Mouse (Mus musculus) MEL (cell line): Measurements from ENCODE around the gene Kalrn. TPM values are rescaled to one million over a fixed set of nuclear protein-coding genes. Genes with fewer than 3 reads are reported as not detected.

ENCODE experiments used
- DNase-seq: peaks from one replicate; pipeline ENCODE4 v3.0.0; 2011; ENCODE audit warnings: low read depth, low spot score
- H3K27ac ChIP-seq: 2 replicates; pipeline ENCODE4 v1.5.1; 2012; ENCODE audit warnings: low read depth, mild to moderate bottlenecking, control low read depth, low read length, moderate library complexity; ENCODE audit not compliant: control insufficient read depth
- H3K27me3 ChIP-seq, 2 experiments: fragments of 150-350 bp in 1 of 2; sonication (generic) in 1 of 2; 2 replicates each; pipeline ENCODE4 v1.6.1; 2012; ENCODE audit warnings: low read length in 2 of 2, mild to moderate bottlenecking in 2 of 2, improper control_type of control experiment in 1 of 2, moderate library complexity in 1 of 2; ENCODE audit not compliant: insufficient read depth in 2 of 2, control insufficient read depth in 1 of 2
- H3K36me3 ChIP-seq, 2 experiments: 2 replicates each; pipeline ENCODE4 v1.6.1; 2012 to 2014; ENCODE audit warnings: low read length in 2 of 2, improper control_type of control experiment in 1 of 2, inconsistent platforms in 1 of 2, mild to moderate bottlenecking in 1 of 2; ENCODE audit not compliant: insufficient read depth in 2 of 2, control insufficient read depth in 1 of 2
- H3K4me1 ChIP-seq, 2 experiments: fragments of 150-350 bp in 1 of 2; sonication (generic) in 1 of 2; 2 replicates each; pipeline ENCODE4 v1.6.1; 2012; ENCODE audit warnings: low read length in 2 of 2, improper control_type of control experiment in 1 of 2, mild to moderate bottlenecking in 1 of 2; ENCODE audit not compliant: insufficient read depth in 2 of 2, control insufficient read depth in 1 of 2
- H3K4me3 ChIP-seq, 2 experiments: fragments of 150-350 bp in 1 of 2; sonication (generic) in 1 of 2; 2 replicates each; pipeline ENCODE4 v1.5.1; 2012; ENCODE audit warnings: low read depth in 2 of 2, low read length in 2 of 2, mild to moderate bottlenecking in 2 of 2, moderate library complexity in 2 of 2, control low read depth in 1 of 2, improper control_type of control experiment in 1 of 2; ENCODE audit not compliant: control insufficient read depth in 1 of 2, insufficient read depth in 1 of 2
- H3K79me2 ChIP-seq: 2 replicates; pipeline ENCODE4 v1.6.1; 2012; ENCODE audit warnings: mild to moderate bottlenecking, low read length, moderate library complexity; ENCODE audit not compliant: control insufficient read depth, poor library complexity, insufficient read depth
- H3K9ac ChIP-seq: 2 replicates; pipeline ENCODE4 v1.6.1; 2012; ENCODE audit warnings: low read depth, mild to moderate bottlenecking, control low read depth, low read length, moderate library complexity; ENCODE audit not compliant: control insufficient read depth, poor library complexity, severe bottlenecking
- H3K9me3 ChIP-seq: fragments of 150-350 bp; sonication (generic); replicated peaks from 2 replicates; pipeline ENCODE4 v1.6.1; 2012; ENCODE audit warnings: mild to moderate bottlenecking, low read length, improper control_type of control experiment, moderate library complexity; ENCODE audit not compliant: insufficient read depth
- BHLHE40 ChIP-seq: IDR thresholded peaks from 2 replicates; pipeline ENCODE4 v1.6.1; 2012; ENCODE audit warnings: low read depth, mild to moderate bottlenecking, inconsistent platforms, low read length, improper control_type of control experiment, borderline replicate concordance
- CHD1 ChIP-seq: IDR thresholded peaks from 2 replicates; pipeline ENCODE4 v1.6.1; 2012; ENCODE audit warnings: low read depth, mild to moderate bottlenecking, inconsistent platforms, low read length, improper control_type of control experiment
- CTCF ChIP-seq, 3 experiments: IDR thresholded peaks in 2 of 3; conservative IDR thresholded peaks in 1 of 3; 2 replicates each; pipeline ENCODE4 v1.5.1; 2011 to 2012; ENCODE audit warnings: low read length in 3 of 3, low read depth in 2 of 3, mild to moderate bottlenecking in 2 of 3, improper control_type of control experiment in 1 of 3, inconsistent platforms in 1 of 3, mixed read lengths in 1 of 3, moderate library complexity in 1 of 3; ENCODE audit not compliant: control insufficient read depth in 1 of 3, insufficient read depth in 1 of 3, poor library complexity in 1 of 3, severe bottlenecking in 1 of 3
- E2F4 ChIP-seq: IDR thresholded peaks from 2 replicates; pipeline ENCODE4 v1.6.1; 2011; ENCODE audit warnings: low read depth, low read length, improper control_type of control experiment, borderline replicate concordance
- ELF1 ChIP-seq: IDR thresholded peaks from 2 replicates; pipeline ENCODE4 v1.6.1; 2014; ENCODE audit warnings: low read depth, mild to moderate bottlenecking, inconsistent platforms, low read length, improper control_type of control experiment, moderate library complexity
- ETS1 ChIP-seq: IDR thresholded peaks from 2 replicates; pipeline ENCODE4 v1.6.1; 2012; ENCODE audit warnings: low read depth, mild to moderate bottlenecking, inconsistent platforms, low read length, improper control_type of control experiment, moderate library complexity
- HCFC1 ChIP-seq: IDR thresholded peaks from 2 replicates; pipeline ENCODE4 v1.6.1; 2012; ENCODE audit warnings: low read depth, mild to moderate bottlenecking, inconsistent platforms, low read length, improper control_type of control experiment, moderate library complexity
- KAT2A ChIP-seq: conservative IDR thresholded peaks from 2 replicates; pipeline ENCODE4 v1.6.1; 2012; ENCODE audit warnings: low read depth, low read length, improper control_type of control experiment, inconsistent platforms
- MAFK ChIP-seq: IDR thresholded peaks from 2 replicates; pipeline ENCODE4 v1.6.1; 2011; ENCODE audit warnings: low read depth, mild to moderate bottlenecking, low read length, improper control_type of control experiment, borderline replicate concordance
- MYB ChIP-seq: IDR thresholded peaks from 2 replicates; pipeline ENCODE4 v1.6.1; 2011; ENCODE audit warnings: mild to moderate bottlenecking, low read depth, low read length, improper control_type of control experiment
- MYC ChIP-seq: IDR thresholded peaks from 2 replicates; pipeline ENCODE4 v1.6.1; 2011; ENCODE audit warnings: low read depth, mild to moderate bottlenecking, low read length, improper control_type of control experiment, moderate library complexity
- NELFE ChIP-seq: IDR thresholded peaks from 2 replicates; pipeline ENCODE4 v1.6.1; 2011; ENCODE audit warnings: low read depth, low read length, improper control_type of control experiment
- NRF1 ChIP-seq: IDR thresholded peaks from 2 replicates; pipeline ENCODE4 v1.6.1; 2014; ENCODE audit warnings: low read depth, mild to moderate bottlenecking, inconsistent platforms, low read length, improper control_type of control experiment, moderate library complexity; ENCODE audit not compliant: poor library complexity, insufficient read depth, severe bottlenecking
- POLR2A ChIP-seq, 2 experiments: IDR thresholded peaks; 2 replicates each; pipeline ENCODE4 v1.6.1; 2011 to 2012; ENCODE audit warnings: low read length in 2 of 2, mild to moderate bottlenecking in 2 of 2, control low read depth in 1 of 2, improper control_type of control experiment in 1 of 2, low read depth in 1 of 2, moderate library complexity in 1 of 2; ENCODE audit not compliant: control insufficient read depth in 1 of 2, insufficient read depth in 1 of 2, poor library complexity in 1 of 2
- POLR2AphosphoS5 ChIP-seq: IDR thresholded peaks from 2 replicates; pipeline ENCODE4 v1.6.1; 2012; ENCODE audit warnings: low read depth, borderline replicate concordance, mild to moderate bottlenecking, inconsistent platforms, low read length, moderate library complexity, mixed read lengths
- RCOR1 ChIP-seq: IDR thresholded peaks from 2 replicates; pipeline ENCODE4 v1.6.1; 2012; ENCODE audit warnings: low read depth, mild to moderate bottlenecking, inconsistent platforms, low read length, improper control_type of control experiment
- SMC3 ChIP-seq: IDR thresholded peaks from 2 replicates; pipeline ENCODE4 v1.6.1; 2011; ENCODE audit warnings: low read depth, low read length, improper control_type of control experiment
- TAL1 ChIP-seq: IDR thresholded peaks from 2 replicates; pipeline ENCODE4 v1.6.1; 2012; ENCODE audit warnings: mild to moderate bottlenecking, inconsistent platforms, low read length, moderate library complexity, mixed read lengths
- TBP ChIP-seq: IDR thresholded peaks from 2 replicates; pipeline ENCODE4 v1.8.0; 2011; ENCODE audit warnings: low read depth, low read length, improper control_type of control experiment
- TCF12 ChIP-seq: IDR thresholded peaks from 2 replicates; pipeline ENCODE4 v1.6.1; 2014; ENCODE audit warnings: low read depth, mild to moderate bottlenecking, inconsistent platforms, low read length, improper control_type of control experiment, moderate library complexity
- UBTF ChIP-seq: IDR thresholded peaks from 2 replicates; pipeline ENCODE4 v1.6.1; 2012; ENCODE audit warnings: low read depth, mild to moderate bottlenecking, inconsistent platforms, low read length, improper control_type of control experiment, moderate library complexity, borderline replicate concordance; ENCODE audit not compliant: insufficient read depth
- USF1 ChIP-seq: IDR thresholded peaks from 2 replicates; pipeline ENCODE4 v1.6.1; 2014; ENCODE audit warnings: low read depth, mild to moderate bottlenecking, inconsistent platforms, low read length, improper control_type of control experiment, moderate library complexity
- USF2 ChIP-seq, 2 experiments: IDR thresholded peaks; 2 replicates each; pipeline ENCODE4 v1.6.1; 2011 to 2012; ENCODE audit warnings: improper control_type of control experiment in 2 of 2, low read length in 2 of 2, borderline replicate concordance in 1 of 2, inconsistent platforms in 1 of 2, low read depth in 1 of 2, mild to moderate bottlenecking in 1 of 2; ENCODE audit not compliant: insufficient read depth in 1 of 2
- ZC3H11A ChIP-seq: IDR thresholded peaks from 2 replicates; pipeline ENCODE4 v1.6.1; 2012; ENCODE audit warnings: low read depth, mild to moderate bottlenecking, inconsistent platforms, low read length, improper control_type of control experiment
- ZKSCAN1 ChIP-seq: IDR thresholded peaks from 2 replicates; pipeline ENCODE4 v1.6.1; 2012; ENCODE audit warnings: low read depth, mild to moderate bottlenecking, inconsistent platforms, low read length, improper control_type of control experiment, moderate library complexity
- ZNF384 ChIP-seq: IDR thresholded peaks from 2 replicates; pipeline ENCODE4 v1.6.1; 2012; ENCODE audit warnings: low read depth, mild to moderate bottlenecking, inconsistent platforms, low read length, improper control_type of control experiment
- polyA plus RNA-seq, 2 experiments: library from polyadenylated mRNA; stranded (reverse) in 1 of 2; unstranded in 1 of 2; fragments of >175 nt in 1 of 2; fragments of >200 nt in 1 of 2; gene quantifications; 2 replicates each; pipeline versions ENCODE4 v1.2.1 to v1.2.4; 2012; ENCODE audit warnings: low replicate concordance in 2 of 2, low read depth in 1 of 2; ENCODE audit not compliant: insufficient read length in 2 of 2, insufficient read depth in 1 of 2, missing spikeins in 1 of 2
- total RNA-seq: library from RNA; depleted of rRNA; stranded (reverse); fragments of 300-350 nt; gene quantifications from 2 replicates; pipeline ENCODE4 v1.2.3, GENCODE M21; 2012

Gene Kalrn
- total and polyA plus RNA-seq, 3 experiments = 10.4 to 11.8 TPM; not detected in 1

DNA sequence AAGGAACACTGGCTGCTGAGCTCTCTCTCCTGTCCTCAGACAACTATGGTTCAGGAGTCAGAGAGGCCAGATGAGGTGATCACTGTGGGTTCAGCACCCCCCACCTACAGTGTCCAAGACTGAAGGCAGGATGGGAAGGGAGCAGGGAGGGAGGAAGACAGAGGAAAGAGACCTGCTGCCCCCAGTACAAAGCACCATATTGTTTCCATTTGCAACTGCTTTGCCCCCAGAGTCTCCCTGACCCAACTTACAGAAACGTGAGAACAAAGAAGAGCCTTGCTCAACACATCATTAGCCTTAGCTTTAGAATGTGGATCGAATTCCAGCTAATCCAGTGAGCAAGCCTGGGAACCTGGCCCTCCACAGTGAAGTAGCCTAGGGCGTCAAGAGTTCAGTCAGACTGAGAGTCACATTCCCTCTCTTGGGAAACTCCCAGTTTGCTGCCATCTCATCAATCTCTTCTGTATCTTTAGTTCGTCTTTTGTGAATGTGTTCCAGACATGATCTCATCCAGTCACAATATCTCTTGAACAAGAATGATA lies 295.0 kb downstream of the Kalrn start:
- no peak overlapping the region for H3K27ac ChIP-seq
- TF ChIP-seq NELFE (no peak), TCF12 (no peak), TAL1 (no peak), ZNF384 (no peak), USF1 (no peak), USF2 (IDR thresholded peaks at IDR 0.05; ENCODE audit: borderline replicate concordance in 1 of 2, insufficient read depth in 1 of 2, low read depth in 1 of 2, low read length in 2 of 2) (no peak), BHLHE40 (no peak), UBTF (no peak), POLR2A (IDR thresholded peaks at IDR 0.05; ENCODE audit: control insufficient read depth in 1 of 2, insufficient read depth in 1 of 2, low read depth in 1 of 2, low read length in 2 of 2, poor library complexity in 1 of 2) (no peak), TBP (no peak), MAFK (no peak), E2F4 (no peak), MYC (no peak), ZC3H11A (no peak), CTCF (IDR thresholded peaks at IDR 0.05 in 2 of 3, conservative IDR thresholded peaks at IDR 0.05 in 1 of 3; ENCODE audit: control insufficient read depth in 1 of 3, insufficient read depth in 1 of 3, low read depth in 2 of 3, low read length in 3 of 3, poor library complexity in 1 of 3, severe bottlenecking in 1 of 3) (no peak), ZKSCAN1 (no peak), ETS1 (no peak), HCFC1 (no peak)
- TF ChIP-seq, all 39 proteins: peak for 0
- no peak overlapping the region for H3K9ac ChIP-seq
- H3K9me3 ChIP-seq = no peaks in the 10 kb centered on the region
- H3K36me3 ChIP-seq = no peaks in the 10 kb centered on the region
- no peaks in the 10 kb centered on the region for H3K4me1 ChIP-seq
- no peak for DNase-seq
- no peaks in the 10 kb centered on the region for H3K79me2 ChIP-seq
- no peak overlapping the region for H3K4me3 ChIP-seq
- H3K27me3 ChIP-seq = no peaks in the 10 kb centered on the region

- DNase-seq = no peak
- TF ChIP-seq RCOR1 = no peak
- no peak for TF ChIP-seq TBP
- TF ChIP-seq CHD1 = no peak
- TF ChIP-seq POLR2AphosphoS5 = no peak
- TF ChIP-seq MYB = no peak
- no peak for TF ChIP-seq NRF1
- no peak for TF ChIP-seq ZC3H11A
- no peak for TF ChIP-seq SMC3
- no peak for TF ChIP-seq BHLHE40
- no peak for TF ChIP-seq KAT2A
- no peak for TF ChIP-seq ELF1
- no peak for TF ChIP-seq USF1
- TF ChIP-seq ZKSCAN1 = no peak
- TF ChIP-seq TAL1 = no peak
- TF ChIP-seq UBTF = no peak
- TF ChIP-seq, all 39 proteins: peak for 0
- no peaks in the 10 kb centered on the region for H3K36me3 ChIP-seq
- H3K4me3 ChIP-seq = no peak overlapping the region
- H3K4me1 ChIP-seq = no peaks in the 10 kb centered on the region
- H3K79me2 ChIP-seq = no peaks in the 10 kb centered on the region
- H3K27me3 ChIP-seq = no peaks in the 10 kb centered on the region
- H3K9ac ChIP-seq = no peak overlapping the region
- no peaks in the 10 kb centered on the region for H3K9me3 ChIP-seq
- no peak overlapping the region for H3K27ac ChIP-seq
These were observed 298.7 kb downstream of the Kalrn start for GRCm38 (mm10) chr16:34274607-34275006.
